Mouse (Mus musculus): ENCODE results near the gene Dusp27.

DNA sequence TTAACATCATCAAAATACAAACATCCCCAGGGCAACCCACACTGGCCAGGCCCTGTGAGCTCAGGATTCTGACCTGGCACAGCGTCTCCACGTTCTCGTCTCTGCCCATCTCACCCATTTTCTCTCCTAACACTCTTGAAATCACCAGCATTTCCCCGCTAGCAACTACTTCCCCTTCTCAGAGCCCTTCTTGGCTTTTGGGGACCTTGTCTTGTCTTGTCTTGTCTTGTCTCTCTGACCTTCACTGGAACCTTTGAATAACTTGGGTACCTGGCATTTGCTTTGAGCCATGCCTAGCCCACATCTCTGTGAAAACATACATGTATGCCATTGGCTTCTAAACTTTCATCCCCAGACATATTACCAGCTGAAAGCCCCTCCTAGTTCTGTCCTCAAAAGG lies 21.7 kb upstream of the Dusp27 start:
- TF ChIP-seq GATA1 (IDR thresholded peaks at IDR 0.05; ENCODE audit: low read length) (no peak), TAL1 (IDR thresholded peaks at IDR 0.05; ENCODE audit: low read length) (no peak)
